Comparison of ENCODE assay signal across 7 mouse cellular contexts in the genomic region with DNA sequence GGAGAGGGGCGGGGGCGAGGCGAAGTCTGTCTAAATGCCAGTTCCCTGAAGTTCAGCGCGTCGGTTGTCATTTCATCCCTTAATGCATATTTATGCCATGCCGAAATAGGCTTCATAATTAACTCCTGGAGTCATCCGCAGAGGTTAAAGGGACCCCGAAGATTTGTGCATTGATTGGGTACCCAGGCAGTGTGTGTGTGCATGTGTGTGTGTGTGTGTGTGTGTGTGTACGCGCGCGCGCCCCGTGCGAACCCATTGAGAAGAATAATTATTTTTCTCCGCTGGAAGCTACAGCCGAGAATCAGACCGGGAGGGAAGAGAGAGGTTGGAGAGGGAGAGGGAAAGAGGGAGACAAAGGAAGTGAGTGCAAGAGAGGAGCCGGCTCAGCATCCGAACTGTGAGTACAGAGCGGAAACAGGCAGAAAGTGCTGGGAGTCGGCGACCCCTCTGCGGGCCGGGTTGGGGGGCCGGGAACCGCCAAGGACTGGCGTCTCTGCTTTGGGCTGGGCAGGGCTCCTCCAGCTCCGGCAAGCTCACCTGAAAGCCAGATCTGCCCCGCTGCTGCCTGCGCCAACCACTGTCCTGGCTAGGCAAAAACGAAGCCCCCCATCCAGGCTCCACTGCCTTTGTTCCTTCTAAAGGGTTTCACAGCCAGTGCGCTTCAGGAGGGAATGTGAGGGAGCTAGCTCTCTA. TPM values are rescaled to one million over a fixed set of nuclear protein-coding genes. Genes with fewer than 3 reads are reported as not detected.
A peak's percentile ranks its signal among the peaks of the same experiment; 100 is the strongest.
DNase-seq lines count a peak whose midpoint lies in the region; ATAC-seq and TF ChIP-seq lines count a peak whose summit lies in the region.

Gene Lemd1 (plus strand): TSS at position 339 of the 693 bp plus-strand sequence.
Gene AC124108.1 (plus strand): TSS at position 365 of the 693 bp plus-strand sequence.

- H3K79me2 ChIP-seq in myocyte (ENCODE audit: control insufficient read depth, insufficient read depth), result no peaks in the 10 kb centered on the region

- H3K4me2 ChIP-seq in lung, embryonic 14.5 days, result peak within 1 kb of the TSS; percentile 93
- peak within 1 kb of the TSS; percentile 98 for H3K4me2 ChIP-seq in embryonic facial prominence, embryonic 13.5 days
- H3K4me2 ChIP-seq in hindbrain, embryonic 16.5 days (ENCODE audit: low read length), result peak within 1 kb of the TSS; percentile 78
- H3K4me2 ChIP-seq in myocyte (ENCODE audit: low read depth), result peak within 1 kb of the TSS; percentile 56

- peak within 1 kb of the TSS; percentile 26 for H3ac ChIP-seq in myocyte (ENCODE audit: control insufficient read depth, insufficient read length)

- TF ChIP-seq POLR2A in myocyte (IDR thresholded peaks at IDR 0.05; ENCODE audit: insufficient read length, low read depth), result no peak

- no peak for TF ChIP-seq CTCF in lung, embryonic 14.5 days (IDR thresholded peaks at IDR 0.05; ENCODE audit: low read depth)

- H3K4me1 ChIP-seq in lung, embryonic 14.5 days (ENCODE audit: insufficient read depth), result no peaks in the 10 kb centered on the region; the same call in 1 of the 2 replicates
- peaks cover 47% of the 10 kb centered on the region for H3K4me1 ChIP-seq in embryonic facial prominence, embryonic 13.5 days
- peaks cover 44% of the 10 kb centered on the region for H3K4me1 ChIP-seq in hindbrain, embryonic 16.5 days (ENCODE audit: control insufficient read depth, insufficient read depth, low read depth, low read length)

- peaks cover 67% of the 10 kb centered on the region for H3K27me3 ChIP-seq in lung, embryonic 14.5 days (ENCODE audit: insufficient read depth, low read length)
- peaks cover 94% of the 10 kb centered on the region for H3K27me3 ChIP-seq in embryonic facial prominence, embryonic 13.5 days
- no peaks in the 10 kb centered on the region for H3K27me3 ChIP-seq in hindbrain, embryonic 16.5 days (replicated peaks; ENCODE audit: control insufficient read depth, insufficient read depth, low read length)
- H3K27me3 ChIP-seq in myocyte (ENCODE audit: control insufficient read depth, insufficient read depth, insufficient read length), result peaks cover 44% of the 10 kb centered on the region

- no peaks in the 10 kb centered on the region for H3K36me3 ChIP-seq in lung, embryonic 14.5 days (ENCODE audit: insufficient read depth)
- no peaks in the 10 kb centered on the region for H3K36me3 ChIP-seq in embryonic facial prominence, embryonic 13.5 days
- H3K36me3 ChIP-seq in hindbrain, embryonic 16.5 days (ENCODE audit: control insufficient read depth, insufficient read depth, low read length), result no peaks in the 10 kb centered on the region
- no peaks in the 10 kb centered on the region for H3K36me3 ChIP-seq in myocyte (ENCODE audit: control insufficient read depth, insufficient read depth)

- ATAC-seq in lung, embryonic 14.5 days (ENCODE audit: insufficient read depth), result no peak
- ATAC-seq in embryonic facial prominence, embryonic 13.5 days (ENCODE audit: insufficient number of reproducible peaks, insufficient read depth, low FRiP score, low TSS enrichment, low read depth), result no peak
- peak; percentile 35 for ATAC-seq in hindbrain, embryonic 16.5 days

- H3K9me3 ChIP-seq in lung, embryonic 14.5 days (ENCODE audit: low read depth, low read length), result no peaks in the 10 kb centered on the region
- H3K9me3 ChIP-seq in embryonic facial prominence, embryonic 13.5 days, result no peaks in the 10 kb centered on the region
- no peaks in the 10 kb centered on the region for H3K9me3 ChIP-seq in hindbrain, embryonic 16.5 days (ENCODE audit: control insufficient read depth, low read length)

- intact Hi-C loops in left cerebral cortex, postnatal 14 days (cut with DNase I), result loop anchor here (5.0 kb wide), 1 partner anchor 34 kb away; no protein-coding TSS in a partner anchor

- WGBS in lung, embryonic 14.5 days, result under 1% methylated on average over 34 of the region's 34 CpGs
- under 1% methylated on average over 34 of the region's 34 CpGs for WGBS in embryonic facial prominence, embryonic 13.5 days
- WGBS in hindbrain, embryonic 16.5 days, result 1% methylated on average over 33 of the region's 34 CpGs

- H3K4me3 ChIP-seq in lung, embryonic 14.5 days (ENCODE audit: low read depth, low read length), result peak within 1 kb of the TSS; percentile 60
- H3K4me3 ChIP-seq in embryonic facial prominence, embryonic 13.5 days, result peak within 1 kb of the TSS; percentile 61
- peak within 1 kb of the TSS; percentile 85 for H3K4me3 ChIP-seq in hindbrain, embryonic 16.5 days (ENCODE audit: low read length)
- H3K4me3 ChIP-seq in myocyte, result no peak within 1 kb of the TSS

- H3K9ac ChIP-seq in lung, embryonic 14.5 days, result peak within 1 kb of the TSS; percentile 72
- peak within 1 kb of the TSS; percentile 72 for H3K9ac ChIP-seq in embryonic facial prominence, embryonic 13.5 days
- H3K9ac ChIP-seq in hindbrain, embryonic 16.5 days (ENCODE audit: low read depth, low read length), result peak within 1 kb of the TSS; percentile 93

- peak within 1 kb of the TSS; percentile 91 for H3K27ac ChIP-seq in lung, embryonic 14.5 days (ENCODE audit: low read depth)
- H3K27ac ChIP-seq in embryonic facial prominence, embryonic 13.5 days, result peak within 1 kb of the TSS; percentile 33; the same call in 1 of the 2 replicates
- H3K27ac ChIP-seq in hindbrain, embryonic 16.5 days (ENCODE audit: low read depth, low read length), result peak within 1 kb of the TSS; percentile 99

- DNase-seq in lung, embryonic 14.5 days, result peak; percentile 31
- no peak for DNase-seq in lung, postnatal 4 days
- no peak for DNase-seq in ovary, adult 18-20 months (ENCODE audit: low spot score)
- no peak for DNase-seq in left cerebral cortex, postnatal 14 days (ENCODE audit: low spot score in 2 of 2)

TF ChIP-seq in myocyte, 11 proteins besides CTCF, POLR2A, EP300 and RAD21:
- TF ChIP-seq CEBPB (IDR thresholded peaks at IDR 0.05; ENCODE audit: insufficient read depth, poor library complexity, severe bottlenecking) (no peak), POLR2AphosphoS2 (IDR thresholded peaks at IDR 0.05; ENCODE audit: insufficient read length, low read depth) (no peak)

RNA-seq across cellular contexts. Expression of gene Lemd1, which starts in this region (rescaled TPM):
- polyA plus RNA-seq in lung, embryonic 14.5 days (2014; fragmentation: Nextera tagmentation; extraction: Ambion mirVana), result 1.9 and 3.1 TPM in 2 replicates
- polyA plus RNA-seq in embryonic facial prominence, embryonic 13.5 days (2015; fragmentation: Nextera tagmentation; extraction: Ambion mirVana), result 1.2 and 1.8 TPM in 2 replicates
- 11.4 and 14.0 TPM in 2 replicates for polyA plus RNA-seq in hindbrain, embryonic 16.5 days (2015; fragmentation: Nextera tagmentation; extraction: Ambion mirVana)
- 0.49 TPM for polyA plus RNA-seq in myocyte (2012; fragmentation: generic; extraction: Trizol)
- 1 to 10 TPM; 4.1 to 4.6 TPM for total RNA-seq in left cerebral cortex, postnatal 14 days (2021)

RNA-seq across cellular contexts. Expression of gene AC124108.1, which starts in this region (rescaled TPM):
- 0.78 and 1.0 TPM in 2 replicates for polyA plus RNA-seq in lung, embryonic 14.5 days (2014; fragmentation: Nextera tagmentation; extraction: Ambion mirVana)
- 0.34 and 0.37 TPM in 2 replicates for polyA plus RNA-seq in embryonic facial prominence, embryonic 13.5 days (2015; fragmentation: Nextera tagmentation; extraction: Ambion mirVana)
- 1.8 and 2.3 TPM in 2 replicates for polyA plus RNA-seq in hindbrain, embryonic 16.5 days (2015; fragmentation: Nextera tagmentation; extraction: Ambion mirVana)
- polyA plus RNA-seq in myocyte (2012; fragmentation: generic; extraction: Trizol), result 0.82 TPM
- total RNA-seq in left cerebral cortex, postnatal 14 days (2021), result 1 to 10 TPM; 3.7 to 3.9 TPM

Comparison
In these comparisons a context has a peak if more than half of its experiments do, and no peak if none do; other contexts are left out.
1. H3K27ac ChIP-seq: peak in every context shown above with its lines; median percentile 99 in hindbrain, embryonic 16.5 days; 91 in lung, embryonic 14.5 days; 33 in embryonic facial prominence, embryonic 13.5 days.